Mouse (Mus musculus): ENCODE measurements at regions not wholly inside any gene's neighbourhood (a gene's known extent, or its start where the extent isn't known, plus 50 kb on each side); places are given as distances from the start of the nearest gene placed in this dataset.

DNA sequence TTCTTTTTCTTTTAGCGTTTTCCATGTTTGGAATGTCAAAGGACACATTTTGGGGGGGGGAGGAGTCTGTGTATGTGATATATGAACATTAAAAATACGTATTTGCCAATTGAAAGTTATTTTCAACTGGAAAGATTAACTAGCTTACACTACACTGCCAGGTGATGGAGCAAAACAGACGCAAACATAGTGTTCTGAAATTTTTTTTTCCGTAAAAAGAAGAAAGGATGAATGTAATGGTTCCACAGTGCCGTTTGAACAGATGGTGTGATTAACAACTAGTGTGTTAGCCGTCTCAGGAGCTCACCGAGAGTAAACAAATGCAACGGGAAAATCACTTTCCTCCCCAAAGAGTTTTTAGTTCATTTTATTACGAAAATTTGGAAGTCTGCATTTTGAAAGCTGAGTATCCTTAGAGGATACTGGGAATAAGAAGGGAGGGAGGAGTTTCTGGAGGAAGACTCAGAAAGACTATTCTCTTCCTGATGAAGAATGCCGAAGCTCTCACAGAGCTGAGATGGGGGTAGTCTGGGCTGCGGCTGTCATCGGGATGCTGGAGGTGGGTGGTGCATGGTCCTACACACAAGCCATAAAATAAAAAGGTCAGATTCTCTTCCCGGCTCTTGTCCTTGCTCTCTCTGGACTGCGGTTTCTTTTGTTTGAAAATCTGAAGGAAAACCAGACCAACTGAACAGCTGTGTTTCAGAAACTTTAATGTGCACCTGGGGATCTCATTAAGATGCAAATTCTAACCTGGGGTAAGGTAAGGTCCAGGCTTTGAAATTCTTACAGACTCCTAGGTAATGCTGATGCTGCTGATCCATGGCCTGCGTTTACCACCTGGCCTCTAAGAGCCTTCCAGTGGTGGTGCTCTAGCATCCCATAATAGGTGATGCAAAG, 175.5 kb upstream of the Tank start:
- H3K9ac ChIP-seq (ENCODE audit: low read depth, low read length): peak overlapping the region; percentile 59; the same call in 1 of the 2 replicates
- H3K36me3 ChIP-seq (ENCODE audit: control insufficient read depth, insufficient read depth, low read length): peaks cover 1% of the 10 kb centered on the region; the same call in 1 of the 2 replicates
- peak in 1 of 2 experiments; percentile 24 for DNase-seq
- no peak for TF ChIP-seq POLR2A (IDR thresholded peaks at IDR 0.05; ENCODE audit: insufficient read depth, low read depth, low read length)
- TF ChIP-seq EP300 (IDR thresholded peaks at IDR 0.05; ENCODE audit: insufficient read depth, low read depth, low read length): no peak
- TF ChIP-seq CTCF (IDR thresholded peaks at IDR 0.05): no peak
- H3K79me2 ChIP-seq (replicated peaks; ENCODE audit: control insufficient read depth, insufficient read depth, low read length): no peaks in the 10 kb centered on the region
- WGBS: 8% methylated on average over 15 of the region's 15 CpGs
- H3K4me3 ChIP-seq: peak overlapping the region; percentile 45
- intact Hi-C loops (cut with DNase I): loop anchor here (2.0 to 10.0 kb wide), 9 partner anchors 49 to 1188 kb away; partner anchors contain the start of gene Rbms1
- H3K27ac ChIP-seq: peak overlapping the region; percentile 91
- peaks cover 4% of the 10 kb centered on the region for H3K4me1 ChIP-seq (ENCODE audit: control insufficient read depth, insufficient read depth, low read length)
- no peaks in the 10 kb centered on the region for H3K27me3 ChIP-seq (ENCODE audit: control insufficient read depth, insufficient read depth, low read length)

DNA sequence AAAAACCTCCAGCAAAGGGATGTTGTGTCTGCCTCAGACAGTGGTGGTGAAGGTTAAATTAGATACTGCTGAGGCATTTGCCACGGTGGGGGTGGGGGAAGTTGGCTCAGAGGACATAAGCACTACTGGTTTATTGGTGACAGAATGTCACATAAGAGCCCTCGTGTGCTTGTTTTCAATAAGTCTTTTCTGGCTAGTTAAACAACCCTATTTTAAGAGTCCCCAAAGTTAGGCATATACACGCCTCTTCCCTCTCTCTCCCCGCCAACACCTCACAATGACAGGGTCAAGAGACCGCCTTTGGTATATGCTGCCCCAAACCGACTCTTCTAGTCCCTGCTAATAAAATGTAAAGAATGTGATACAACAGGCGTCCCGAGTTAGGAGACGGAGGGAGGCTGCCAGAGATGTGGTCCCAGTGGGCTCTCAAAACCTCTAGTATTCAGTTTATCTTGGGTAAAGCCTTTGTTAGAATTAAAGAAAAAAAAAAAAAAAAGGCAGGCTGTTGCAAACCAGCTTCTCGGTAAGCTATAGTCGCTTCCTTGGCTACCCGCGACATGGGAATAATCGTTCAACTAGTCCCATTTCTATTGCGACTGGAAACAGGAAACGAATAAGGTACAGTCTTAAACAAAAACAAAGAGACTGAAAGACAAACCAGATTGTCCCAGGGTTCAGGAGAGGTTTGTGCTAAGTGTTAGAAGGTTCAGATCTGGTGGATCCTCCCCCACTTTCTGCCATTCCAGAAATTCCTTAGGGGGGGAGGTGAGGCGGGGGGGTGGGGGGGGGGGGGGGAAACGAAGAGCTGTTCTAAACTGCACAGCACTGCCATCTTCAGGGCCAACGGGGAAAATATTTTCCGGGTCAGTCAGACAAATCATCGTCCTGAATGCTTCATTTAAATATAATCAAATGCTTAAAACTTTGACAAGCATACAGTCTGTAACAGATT, 176.5 kb upstream of the Tank start:
- intact Hi-C loops (cut with DNase I): loop anchor here (2.0 to 10.0 kb wide), 9 partner anchors 50 to 1187 kb away; partner anchors contain the start of gene Rbms1
- Histone ChIP-seq H3K79me2 (replicated peaks; ENCODE audit: control insufficient read depth, insufficient read depth, low read length) (no peaks in the 10 kb centered on the region), H3K27me3 (ENCODE audit: control insufficient read depth, insufficient read depth, low read length) (no peaks in the 10 kb centered on the region), H3K36me3 (ENCODE audit: control insufficient read depth, insufficient read depth, low read length) (peaks cover 1% of the 10 kb centered on the region; the same call in 1 of the 2 replicates), H3K4me3 (peak overlapping the region; percentile 46), H3K27ac (peak overlapping the region; percentile 91), H3K9ac (ENCODE audit: low read depth, low read length) (peak overlapping the region; percentile 3; the same call in 1 of the 2 replicates), H3K4me1 (ENCODE audit: control insufficient read depth, insufficient read depth, low read length) (peaks cover 4% of the 10 kb centered on the region)
- WGBS: 3% methylated on average over 21 of the region's 21 CpGs
- TF ChIP-seq POLR2A (IDR thresholded peaks at IDR 0.05; ENCODE audit: insufficient read depth, low read depth, low read length) (peak; percentile 39; the same call in 1 of the 2 replicates), CTCF (IDR thresholded peaks at IDR 0.05) (peak; percentile 72), EP300 (IDR thresholded peaks at IDR 0.05; ENCODE audit: insufficient read depth, low read depth, low read length) (peak; percentile 62; the same call in 1 of the 2 replicates)
- DNase-seq: peak; percentile 67 to 83

DNA sequence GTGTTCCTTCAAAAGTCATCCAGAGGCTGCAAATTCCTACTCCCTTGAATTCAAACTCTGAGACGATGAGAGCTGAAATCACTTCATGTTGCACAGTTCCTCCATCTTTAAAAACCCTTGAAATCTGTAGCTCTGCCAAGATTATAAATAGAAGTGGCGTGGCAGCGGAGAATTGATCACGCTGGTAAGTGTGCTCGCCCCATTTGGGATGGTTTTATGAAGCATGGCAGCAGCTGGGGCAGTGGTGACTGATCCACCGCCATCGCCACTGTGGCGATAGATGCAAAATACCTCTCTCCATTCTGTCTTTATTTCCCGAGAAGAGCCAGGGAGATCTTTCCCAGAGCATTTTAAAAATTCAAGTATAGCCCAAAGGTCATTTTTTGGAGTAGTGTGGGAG, 179.8 kb upstream of the Tank start:
- peaks cover 4% of the 10 kb centered on the region for H3K4me1 ChIP-seq (ENCODE audit: control insufficient read depth, insufficient read depth, low read length)
- no peak overlapping the region for H3K9ac ChIP-seq (ENCODE audit: low read depth, low read length)
- peaks cover 1% of the 10 kb centered on the region; the same call in 1 of the 2 replicates for H3K36me3 ChIP-seq (ENCODE audit: control insufficient read depth, insufficient read depth, low read length)
- WGBS: 62% methylated on average over 9 of the region's 9 CpGs
- no peak for TF ChIP-seq CTCF (IDR thresholded peaks at IDR 0.05)
- TF ChIP-seq POLR2A (IDR thresholded peaks at IDR 0.05; ENCODE audit: insufficient read depth, low read depth, low read length): no peak
- TF ChIP-seq EP300 (IDR thresholded peaks at IDR 0.05; ENCODE audit: insufficient read depth, low read depth, low read length): no peak
- H3K27ac ChIP-seq: peak overlapping the region; percentile 41
- H3K79me2 ChIP-seq (replicated peaks; ENCODE audit: control insufficient read depth, insufficient read depth, low read length): no peaks in the 10 kb centered on the region
- H3K27me3 ChIP-seq (ENCODE audit: control insufficient read depth, insufficient read depth, low read length): no peaks in the 10 kb centered on the region
- DNase-seq: peak in 1 of 2 experiments; percentile 13
- intact Hi-C loops (cut with DNase I): no loop called here
- no peak overlapping the region for H3K4me3 ChIP-seq

DNA sequence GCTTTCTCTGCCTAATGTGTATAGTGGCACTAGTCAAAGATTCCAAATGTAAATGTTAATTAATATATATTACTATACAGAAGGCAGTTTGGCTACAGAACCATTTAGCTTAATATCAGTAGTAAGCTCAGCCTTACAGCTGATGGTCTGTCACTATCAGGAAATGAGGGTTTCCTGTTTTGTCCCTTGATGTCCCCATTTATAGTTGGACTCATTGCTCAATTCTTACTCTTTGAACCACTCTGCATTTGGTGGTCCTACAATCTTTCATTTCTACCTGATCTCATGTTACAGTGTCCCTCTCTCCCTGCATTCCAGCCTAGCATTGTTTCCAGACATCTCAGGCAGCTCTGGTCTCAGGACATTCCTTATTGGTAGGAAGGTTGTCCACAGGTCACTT, 188.8 kb upstream of the Tank start:
- no peak overlapping the region for H3K4me3 ChIP-seq
- no peaks in the 10 kb centered on the region for H3K36me3 ChIP-seq (ENCODE audit: control insufficient read depth, insufficient read depth, low read length)
- TF ChIP-seq CTCF (IDR thresholded peaks at IDR 0.05): no peak
- TF ChIP-seq POLR2A (IDR thresholded peaks at IDR 0.05; ENCODE audit: insufficient read depth, low read depth, low read length): no peak
- TF ChIP-seq EP300 (IDR thresholded peaks at IDR 0.05; ENCODE audit: insufficient read depth, low read depth, low read length): no peak
- H3K79me2 ChIP-seq (replicated peaks; ENCODE audit: control insufficient read depth, insufficient read depth, low read length): no peaks in the 10 kb centered on the region
- H3K27ac ChIP-seq: no peak overlapping the region
- no peaks in the 10 kb centered on the region; the same call in 1 of the 2 replicates for H3K4me1 ChIP-seq (ENCODE audit: control insufficient read depth, insufficient read depth, low read length)
- intact Hi-C loops (cut with DNase I): no loop called here
- H3K27me3 ChIP-seq (ENCODE audit: control insufficient read depth, insufficient read depth, low read length): no peaks in the 10 kb centered on the region
- H3K9ac ChIP-seq (ENCODE audit: low read depth, low read length): no peak overlapping the region
- DNase-seq: no peak

DNA sequence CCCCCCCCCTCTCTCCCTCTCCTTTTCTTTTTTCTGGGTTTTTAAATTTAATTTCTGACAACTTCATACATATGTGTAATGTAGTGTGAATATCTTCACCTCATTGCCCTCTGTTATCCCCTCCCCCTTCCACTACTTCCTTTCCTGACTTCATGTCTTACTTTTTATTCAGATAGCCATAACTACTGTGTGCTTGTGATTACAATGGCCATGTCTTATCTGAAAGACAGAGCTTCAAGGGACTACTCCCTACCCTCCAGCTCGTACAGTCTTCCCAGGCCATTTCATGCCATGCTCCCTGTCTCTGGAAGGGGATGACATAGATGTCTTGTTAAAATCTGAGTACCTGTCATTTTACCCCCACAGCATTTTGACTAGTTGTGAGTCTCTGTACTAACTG, 189.2 kb upstream of the Tank start:
- H3K79me2 ChIP-seq (replicated peaks; ENCODE audit: control insufficient read depth, insufficient read depth, low read length): no peaks in the 10 kb centered on the region
- H3K36me3 ChIP-seq (ENCODE audit: control insufficient read depth, insufficient read depth, low read length): no peaks in the 10 kb centered on the region
- DNase-seq: no peak
- no peaks in the 10 kb centered on the region for H3K27me3 ChIP-seq (ENCODE audit: control insufficient read depth, insufficient read depth, low read length)
- no peaks in the 10 kb centered on the region; the same call in 1 of the 2 replicates for H3K4me1 ChIP-seq (ENCODE audit: control insufficient read depth, insufficient read depth, low read length)
- intact Hi-C loops (cut with DNase I): no loop called here
- no peak overlapping the region for H3K9ac ChIP-seq (ENCODE audit: low read depth, low read length)
- 43% methylated on average over 1 of the region's 1 CpGs for WGBS
- TF ChIP-seq EP300 (IDR thresholded peaks at IDR 0.05; ENCODE audit: insufficient read depth, low read depth, low read length) (no peak), POLR2A (IDR thresholded peaks at IDR 0.05; ENCODE audit: insufficient read depth, low read depth, low read length) (no peak), CTCF (IDR thresholded peaks at IDR 0.05) (no peak)
- no peak overlapping the region for H3K4me3 ChIP-seq
- no peak overlapping the region for H3K27ac ChIP-seq

Data from heart, adult 2 months (tissue).